Mouse (Mus musculus) olfactory bulb, adult 2 months (tissue): Measurements from ENCODE around the gene Cog6. TPM values are rescaled to one million over a fixed set of nuclear protein-coding genes. Genes with fewer than 3 reads are reported as not detected.

ENCODE experiments used
- H3K27ac ChIP-seq: fragments of 200-500 bp; 2 replicates; pipeline ENCODE4 v1.5.1; 2012; ENCODE audit warnings: low read depth, low read length; ENCODE audit not compliant: insufficient read depth
- H3K4me1 ChIP-seq: fragments of 200-500 bp; 2 replicates; pipeline ENCODE4 v1.6.1; 2012; ENCODE audit warnings: low read length; ENCODE audit not compliant: control insufficient read depth, insufficient read depth
- H3K4me3 ChIP-seq: fragments of 200-500 bp; 2 replicates; pipeline ENCODE4 v1.5.1; 2012; ENCODE audit warnings: mild to moderate bottlenecking, low read depth, low read length, moderate library complexity; ENCODE audit not compliant: insufficient read depth
- CTCF ChIP-seq: fragments of 200-500 bp; IDR thresholded peaks from 2 replicates; pipeline ENCODE4 v1.5.1; 2012; ENCODE audit warnings: low read depth, mild to moderate bottlenecking, low read length, moderate library complexity; ENCODE audit not compliant: insufficient read depth
- POLR2A ChIP-seq: fragments of 200-500 bp; IDR thresholded peaks from 2 replicates; pipeline ENCODE4 v1.6.1; 2012; ENCODE audit warnings: mild to moderate bottlenecking, low read depth, low read length, moderate library complexity; ENCODE audit not compliant: insufficient read depth
- WGBS: fragments of 180-500 bp; shearing (Covaris S2); methylation state at CpG from one replicate; pipeline ENCODE4 v1.1.7; 2018; 5-methylcytosine and 5-hydroxymethylcytosine counted together
- polyA plus RNA-seq: library from polyadenylated mRNA; stranded (reverse); fragments of >200 nt; gene quantifications from 2 replicates; pipeline ENCODE4 v1.2.4, GENCODE M21; 2012; ENCODE audit warnings: low replicate concordance; ENCODE audit not compliant: missing spikeins, insufficient read depth, insufficient read length

Cog6 gene
- polyA plus RNA-seq, 1 experiment = not detected

GRCm38 (mm10) chr3:52931956-52932355 is 85.1 kb downstream of the Cog6 start:
- no peaks in the 10 kb centered on the region for H3K4me1 ChIP-seq
- WGBS = 87% methylated on average over 2 of the region's 2 CpGs
- H3K27ac ChIP-seq = no peak overlapping the region
- H3K4me3 ChIP-seq = no peak overlapping the region
- TF ChIP-seq CTCF = no peak
- no peak for TF ChIP-seq POLR2A

Other genes with a start within 250 kb of the Cog6 start
- gene Lhfp, start 24.3 kb upstream of the Cog6 start, polyA plus RNA-seq = not detected in 2 replicates